Mouse (Mus musculus) layer of hippocampus, postnatal 10 days (tissue): ENCODE data around the gene Atp6v0e2. TPM values are rescaled to one million over a fixed set of nuclear protein-coding genes. Genes with fewer than 3 reads are reported as not detected.

Experiments
- DNase-seq, 2 experiments: peaks; one replicate each; pipeline ENCODE4 v3.0.0; 2021; ENCODE audit warnings: low spot score in 2 of 2
- total RNA-seq, 2 experiments: library from RNA; stranded (reverse); gene quantifications; 2 replicates each; pipeline ENCODE4 v1.2.3; 2021

The Atp6v0e2 gene
- total RNA-seq, 2 experiments from 2014 or later = 413 to 459 TPM

DNA sequence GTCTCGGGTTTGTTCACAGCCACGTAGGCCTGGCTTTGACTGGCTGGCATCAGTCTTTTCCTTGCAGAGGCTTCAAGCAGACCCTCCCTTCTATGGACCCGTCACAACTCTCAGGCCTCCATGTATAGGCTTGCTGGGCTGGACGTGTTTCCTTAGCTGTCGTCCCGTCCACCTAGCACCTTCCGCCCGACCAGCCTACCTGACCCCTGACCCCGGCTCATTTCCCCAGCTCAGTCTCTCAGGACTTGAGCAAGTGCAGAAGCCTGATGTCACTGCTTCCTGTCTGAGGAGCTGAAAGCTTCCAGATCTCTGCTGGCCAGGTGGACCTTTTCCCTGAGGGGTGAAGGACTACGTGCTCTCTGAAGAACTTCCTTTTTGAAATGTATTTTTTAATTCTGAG lies 35.9 kb downstream of the Atp6v0e2 start:
- no peak for DNase-seq

DNA sequence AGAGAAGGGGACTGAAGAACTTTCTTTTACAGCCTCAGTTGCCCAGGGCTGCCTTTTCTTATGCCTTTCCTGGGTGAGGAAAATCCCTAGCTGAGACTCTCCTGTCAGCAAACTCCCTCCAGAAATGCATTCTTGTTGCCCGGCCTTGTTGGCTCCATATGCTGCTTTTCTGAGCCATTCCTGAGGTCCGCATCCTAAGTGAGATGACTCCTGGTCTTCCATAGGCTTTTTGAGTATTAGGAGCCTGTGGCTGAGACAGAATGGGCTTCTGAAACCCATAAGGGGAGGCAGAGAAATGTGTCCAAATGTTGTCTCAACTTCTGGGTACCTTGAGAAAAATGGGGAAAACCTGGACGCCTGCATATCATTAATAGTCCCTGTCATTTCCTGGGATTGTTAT lies 36.6 kb downstream of the Atp6v0e2 start:
- no peak for DNase-seq

DNA sequence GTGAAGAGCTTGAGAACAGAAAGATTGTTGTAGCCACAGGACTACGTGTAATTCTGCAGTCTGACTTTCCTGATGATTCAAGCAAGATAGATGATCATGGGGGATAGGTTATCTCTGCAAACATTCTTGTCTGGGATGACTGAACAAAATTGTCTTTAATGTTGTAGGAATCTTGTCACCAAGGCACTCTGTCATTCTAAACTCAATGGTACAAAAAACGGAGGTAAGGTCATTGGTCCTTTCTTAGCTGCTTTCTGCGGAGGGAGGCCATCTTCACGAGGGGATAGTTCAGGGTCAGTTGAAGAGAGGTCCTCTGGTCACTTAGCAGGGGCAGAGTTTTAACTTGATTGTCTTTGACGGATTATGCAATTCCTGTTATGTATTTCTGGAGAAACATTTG lies 41.3 kb downstream of the Atp6v0e2 start:
- no peak for DNase-seq

DNA sequence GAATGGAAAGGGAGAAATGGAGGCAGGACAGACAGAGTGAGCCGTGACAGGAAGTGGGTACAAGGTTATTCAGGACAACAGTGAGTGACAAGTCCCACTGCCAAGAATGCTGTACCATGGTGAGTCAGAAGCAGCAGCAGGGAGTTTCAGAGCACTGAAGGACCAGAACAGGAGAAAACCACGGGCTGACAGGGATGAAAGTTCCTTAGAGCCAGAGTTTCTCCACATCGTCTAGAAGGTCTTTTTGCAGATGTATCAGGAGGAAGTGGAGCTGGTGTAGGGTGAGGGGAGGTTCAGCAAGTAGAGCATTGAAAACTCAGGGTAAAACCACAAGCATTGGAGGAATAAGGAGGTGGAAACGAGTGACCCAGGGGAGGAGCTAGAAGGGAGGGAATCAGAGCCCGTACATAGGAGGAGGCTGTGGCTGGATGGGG lies 41.8 kb downstream of the Atp6v0e2 start:
- no peak for DNase-seq

DNA sequence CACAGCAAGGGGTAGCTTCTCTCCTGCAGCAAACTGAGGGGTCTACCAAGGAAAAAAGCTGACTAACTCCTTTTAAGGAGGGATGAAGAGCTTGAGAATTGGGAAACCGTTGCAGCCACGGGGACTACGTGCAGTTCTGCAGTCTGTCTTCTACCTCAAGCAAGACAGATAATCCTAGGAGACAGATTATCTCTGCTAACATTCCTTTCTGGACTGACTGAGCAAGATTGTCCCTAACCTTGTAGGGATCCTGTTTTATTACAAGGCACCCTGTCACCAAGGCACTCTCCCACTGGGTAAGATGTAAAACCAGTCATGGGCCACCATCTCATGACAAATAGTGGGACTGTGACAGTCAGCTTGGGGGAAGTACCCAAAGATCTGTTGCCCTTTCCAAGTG lies 43.8 kb downstream of the Atp6v0e2 start:
- no peak for DNase-seq

DNA sequence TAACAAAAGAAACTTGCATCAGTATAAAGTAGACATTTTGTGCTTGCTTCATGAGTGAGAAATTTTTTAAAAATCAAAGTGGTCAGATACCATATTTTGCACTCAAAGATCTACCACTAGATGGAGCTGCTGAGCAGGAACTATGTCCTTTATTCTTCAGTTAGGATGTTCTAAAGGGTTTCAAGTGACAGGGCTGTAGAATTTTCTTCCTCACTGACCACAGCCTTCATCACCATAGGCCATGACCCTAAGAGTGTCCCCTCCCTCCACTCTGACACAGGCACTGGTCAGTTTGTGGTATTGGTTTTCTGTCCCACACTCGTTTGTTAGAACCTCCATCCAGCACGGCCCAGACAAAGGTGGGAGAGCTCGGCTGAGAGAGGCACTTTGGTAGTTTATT lies 44.6 kb downstream of the Atp6v0e2 start:
- peak; percentile 21 to 50 for DNase-seq

DNA sequence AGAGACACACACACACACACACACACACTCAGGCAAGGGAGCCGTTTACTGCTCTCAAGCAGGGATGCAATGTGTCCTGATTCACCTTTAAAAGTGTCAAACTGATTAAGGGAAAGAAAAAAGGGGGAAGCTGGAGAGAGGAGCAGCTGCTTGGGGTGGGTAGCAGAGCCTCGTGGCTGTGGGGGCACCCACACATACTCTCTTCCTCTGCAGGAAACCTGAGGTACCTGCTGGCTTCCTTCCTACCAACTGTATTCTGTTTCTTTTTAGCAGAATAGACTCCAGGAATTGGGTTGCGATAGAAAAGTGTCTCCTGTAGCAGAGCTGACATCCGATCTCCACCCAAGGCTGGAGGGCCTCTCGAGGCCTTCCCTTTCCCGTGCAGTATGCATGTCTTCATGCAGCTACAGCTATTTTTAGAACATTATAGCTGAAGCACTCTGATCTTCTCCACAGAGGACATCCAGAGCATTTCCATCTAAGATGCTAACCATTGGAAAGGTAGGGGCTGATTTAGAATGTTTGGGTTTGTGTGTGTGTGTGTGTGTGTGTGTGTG lies 51.9 kb downstream of the Atp6v0e2 start, which contains the start of gene Gm45021:
Gene Gm45021, plus strand, starts transcription at position 417 of the 557 bp plus-strand sequence.
- no peak for DNase-seq

Other genes starting within 250 kb of the Atp6v0e2 start
- 10 to 100 TPM; 43.0 to 54.4 TPM for gene Krba1, start 142.0 kb upstream of the Atp6v0e2 start, total RNA-seq
- gene Zfp467, start 91.8 kb upstream of the Atp6v0e2 start, total RNA-seq = 10 to 100 TPM; 17.2 to 21.3 TPM
- gene Sspo, start 89.4 kb upstream of the Atp6v0e2 start, total RNA-seq = under 1 TPM; 0.21 to 0.58 TPM
- gene Lrrc61, start 17.2 kb downstream of the Atp6v0e2 start, total RNA-seq = 10 to 100 TPM; 27.0 to 30.6 TPM
- 10 to 100 TPM; 15.1 to 15.3 TPM for gene Rarres2, start 35.2 kb downstream of the Atp6v0e2 start, total RNA-seq
- gene Gm45021, start 52.0 kb downstream of the Atp6v0e2 start, total RNA-seq = not detected
- gene Repin1, start 56.3 kb downstream of the Atp6v0e2 start, total RNA-seq = 10 to 100 TPM; 29.2 to 30.1 TPM
- not detected for gene Gm44965, start 56.3 kb downstream of the Atp6v0e2 start, total RNA-seq
- gene Zfp775, start 64.4 kb downstream of the Atp6v0e2 start, total RNA-seq = 1 to 10 TPM; 5.6 to 6.6 TPM
- gene AI854703, start 89.1 kb downstream of the Atp6v0e2 start, total RNA-seq = 10 to 100 TPM; 13.7 to 15.5 TPM
- 1 to 10 TPM; 1.5 to 1.7 TPM for gene Gimap8, start 109.6 kb downstream of the Atp6v0e2 start, total RNA-seq
- 1 to 10 TPM; 1.0 to 1.4 TPM for gene Gimap9, start 138.5 kb downstream of the Atp6v0e2 start, total RNA-seq
- gene Gimap4, start 146.9 kb downstream of the Atp6v0e2 start, total RNA-seq = under 1 TPM; 0.58 to 0.71 TPM
- 1 to 10 TPM; 6.2 to 8.2 TPM for gene Gimap6, start 170.6 kb downstream of the Atp6v0e2 start, total RNA-seq
- gene Gm28053, start 181.0 kb downstream of the Atp6v0e2 start, total RNA-seq = not detected
- not detected for gene Gimap7, start 181.0 kb downstream of the Atp6v0e2 start, total RNA-seq
- gene Gimap1, start 201.4 kb downstream of the Atp6v0e2 start, total RNA-seq = 1 to 10 TPM; 3.0 to 3.2 TPM
- 1 to 10 TPM in 1 of 2 experiments, under 1 TPM in 1; 0.98 to 1.2 TPM for gene Gimap5, start 208.6 kb downstream of the Atp6v0e2 start, total RNA-seq
- not detected for gene Gimap3, start 233.2 kb downstream of the Atp6v0e2 start, total RNA-seq